Mouse (Mus musculus) CH12F3 (cell line): ENCODE results near the gene Adgrb2.

Experiments used
- in situ Hi-C: fragments of 300-500 bp; cut with MboI; formaldehyde crosslinking; loops from 2 replicates; pipeline ENCODE4 v1.14.3; 2020; ENCODE audit warnings: low sequenced_read_pairs

The Adgrb2 gene

GRCm38 (mm10) chr4:129985671-129986441 is 1.2 kb downstream of the Adgrb2 start:
- in situ Hi-C loops = no loop called here

GRCm38 (mm10) chr4:129987825-129988504 is 3.3 kb downstream of the Adgrb2 start:
- in situ Hi-C loops = no loop called here

GRCm38 (mm10) chr4:129989925-129990324 is 5.3 kb downstream of the Adgrb2 start:
- in situ Hi-C loops = no loop called here

- in situ Hi-C loops = no loop called here
These were observed 8.1 kb downstream of the Adgrb2 start for GRCm38 (mm10) chr4:129992720-129993119.

- in situ Hi-C loops = no loop called here
These were observed 8.5 kb downstream of the Adgrb2 start for GRCm38 (mm10) chr4:129993213-129993612.

- in situ Hi-C loops = no loop called here
These were observed 9.4 kb downstream of the Adgrb2 start for GRCm38 (mm10) chr4:129993944-129994695.

GRCm38 (mm10) chr4:129994728-129995127 is 10.1 kb downstream of the Adgrb2 start:
- in situ Hi-C loops = no loop called here

- in situ Hi-C loops = no loop called here
These were observed 10.6 kb downstream of the Adgrb2 start for GRCm38 (mm10) chr4:129995255-129995654.

- in situ Hi-C loops = no loop called here
These were observed 11.3 kb downstream of the Adgrb2 start for GRCm38 (mm10) chr4:129996015-129996414.

GRCm38 (mm10) chr4:129998124-129998523 is 13.5 kb downstream of the Adgrb2 start:
- in situ Hi-C loops = no loop called here

- in situ Hi-C loops = no loop called here
These were observed 17.0 kb downstream of the Adgrb2 start for GRCm38 (mm10) chr4:130001710-130002109.

GRCm38 (mm10) chr4:130002157-130002556 is 17.5 kb downstream of the Adgrb2 start:
- in situ Hi-C loops = no loop called here

- in situ Hi-C loops = no loop called here
These were observed 20.9 kb downstream of the Adgrb2 start for GRCm38 (mm10) chr4:130005593-130005992.

- in situ Hi-C loops = no loop called here
These were observed 21.9 kb downstream of the Adgrb2 start for GRCm38 (mm10) chr4:130006533-130006932.

- in situ Hi-C loops = no loop called here
These were observed 24.4 kb downstream of the Adgrb2 start for GRCm38 (mm10) chr4:130009043-130009442.

GRCm38 (mm10) chr4:130010723-130011122 is 26.1 kb downstream of the Adgrb2 start:
- in situ Hi-C loops = no loop called here

- in situ Hi-C loops = no loop called here
These were observed 27.6 kb downstream of the Adgrb2 start for GRCm38 (mm10) chr4:130012234-130012633.

- in situ Hi-C loops = no loop called here
These were observed 28.4 kb downstream of the Adgrb2 start for GRCm38 (mm10) chr4:130013111-130013510.

GRCm38 (mm10) chr4:130016010-130016409 is 31.3 kb downstream of the Adgrb2 start:
- in situ Hi-C loops = no loop called here

- in situ Hi-C loops = no loop called here
These were observed 32.5 kb downstream of the Adgrb2 start for GRCm38 (mm10) chr4:130017036-130017674.

- in situ Hi-C loops = no loop called here
These were observed 38.3 kb downstream of the Adgrb2 start for GRCm38 (mm10) chr4:130022952-130023351.
